ENCODE assay signal across 33 mouse cellular contexts in genomic region chr10:119082861-119083260, GRCm38 (mm10).
"Had no signal": no experiment of that assay in that cellular context is flagged by ENCODE, and none has a peak within 500 bp of the region (broad histone marks: within the 10 kb centered on the region; RNA-seq: fewer than 3 reads in every experiment).

No protein-coding gene starts in this region.

- H3K4me1 ChIP-seq: intestine, embryonic 15.5 days had no signal

- H3K36me3 ChIP-seq: heart, embryonic 10.5 days; heart, embryonic 12.5 days; heart, embryonic 13.5 days; heart, embryonic 15.5 days; hindbrain, embryonic 10.5 days; hindbrain, embryonic 12.5 days; hindbrain, embryonic 13.5 days; hindbrain, embryonic 15.5 days; intestine, embryonic 15.5 days; kidney, embryonic 15.5 days had no signal

- H3K27ac ChIP-seq: heart, embryonic 10.5 days; heart, embryonic 13.5 days; heart, embryonic 15.5 days; hindbrain, embryonic 10.5 days; hindbrain, embryonic 12.5 days; hindbrain, embryonic 13.5 days; hindbrain, embryonic 14.5 days; hindbrain, embryonic 15.5 days; hindbrain, postnatal 0 days; intestine, embryonic 15.5 days; kidney, embryonic 15.5 days; kidney, postnatal 0 days; layer of hippocampus, adult 2 months had no signal

- H3K9ac ChIP-seq: heart, embryonic 12.5 days; heart, embryonic 13.5 days; heart, embryonic 15.5 days; hindbrain, embryonic 12.5 days; hindbrain, embryonic 13.5 days; hindbrain, embryonic 14.5 days; hindbrain, embryonic 15.5 days; intestine, embryonic 15.5 days; kidney, embryonic 15.5 days had no signal

- H3K4me3 ChIP-seq: heart, embryonic 10.5 days; heart, embryonic 12.5 days; heart, embryonic 13.5 days; heart, embryonic 15.5 days; hindbrain, embryonic 10.5 days; hindbrain, embryonic 12.5 days; hindbrain, embryonic 13.5 days; hindbrain, embryonic 15.5 days; intestine, embryonic 15.5 days; kidney, embryonic 15.5 days; layer of hippocampus, adult 2 months had no signal

- H3K4me2 ChIP-seq: heart, embryonic 11.5 days; heart, embryonic 12.5 days; heart, embryonic 13.5 days; heart, embryonic 15.5 days; hindbrain, embryonic 12.5 days; hindbrain, embryonic 13.5 days; hindbrain, embryonic 14.5 days; hindbrain, embryonic 15.5 days; intestine, embryonic 15.5 days; kidney, embryonic 15.5 days had no signal

- DNase-seq: heart, postnatal 14 days; heart, postnatal 36 days; heart, postnatal 4 days; kidney, adult 11 months; kidney, adult 18-20 months; kidney, adult 2 months; kidney, adult 8-10 months; kidney, adult 9 months; kidney, postnatal 10 days; kidney, postnatal 14 days; kidney, postnatal 25 days; kidney, postnatal 36 days; kidney, postnatal 4 days; layer of hippocampus, adult 9-11 months; layer of hippocampus, postnatal 36 days had no signal

- H3K9me3 ChIP-seq: heart, embryonic 10.5 days; heart, embryonic 12.5 days; heart, embryonic 13.5 days; heart, embryonic 15.5 days; hindbrain, embryonic 10.5 days; hindbrain, embryonic 12.5 days; hindbrain, embryonic 13.5 days; hindbrain, embryonic 15.5 days; intestine, embryonic 15.5 days; kidney, embryonic 15.5 days had no signal

- ATAC-seq: hindbrain, embryonic 16.5 days; hindbrain, postnatal 0 days; intestine, embryonic 15.5 days; intestine, embryonic 16.5 days; intestine, postnatal 0 days had no signal

- H3K27me3 ChIP-seq: heart, embryonic 12.5 days; heart, embryonic 15.5 days; hindbrain, embryonic 12.5 days; hindbrain, embryonic 13.5 days; hindbrain, embryonic 15.5 days; intestine, embryonic 15.5 days; kidney, embryonic 15.5 days had no signal
